Mouse (Mus musculus) cerebellum, adult 2 months (tissue): ENCODE results near the gene Ccnt1.

Experiments used
- CTCF ChIP-seq: fragments of 200-500 bp; IDR thresholded peaks from 2 replicates; pipeline ENCODE4 v1.5.1; 2011; ENCODE audit warnings: low read depth, mild to moderate bottlenecking, control low read depth, low read length, moderate library complexity, borderline replicate concordance; ENCODE audit not compliant: insufficient read depth
- POLR2A ChIP-seq: fragments of 200-500 bp; IDR thresholded peaks from 2 replicates; pipeline ENCODE4 v1.6.1; 2011; ENCODE audit warnings: low read length, control low read depth, borderline replicate concordance; ENCODE audit not compliant: insufficient read depth

GRCm38 (mm10) chr15:98589640-98590336, 19.1 kb upstream of the Ccnt1 start:
- TF ChIP-seq POLR2A (no peak), CTCF (no peak)
